Mouse (Mus musculus): ENCODE results near the gene Slc25a12.

Gene Slc25a12

DNA sequence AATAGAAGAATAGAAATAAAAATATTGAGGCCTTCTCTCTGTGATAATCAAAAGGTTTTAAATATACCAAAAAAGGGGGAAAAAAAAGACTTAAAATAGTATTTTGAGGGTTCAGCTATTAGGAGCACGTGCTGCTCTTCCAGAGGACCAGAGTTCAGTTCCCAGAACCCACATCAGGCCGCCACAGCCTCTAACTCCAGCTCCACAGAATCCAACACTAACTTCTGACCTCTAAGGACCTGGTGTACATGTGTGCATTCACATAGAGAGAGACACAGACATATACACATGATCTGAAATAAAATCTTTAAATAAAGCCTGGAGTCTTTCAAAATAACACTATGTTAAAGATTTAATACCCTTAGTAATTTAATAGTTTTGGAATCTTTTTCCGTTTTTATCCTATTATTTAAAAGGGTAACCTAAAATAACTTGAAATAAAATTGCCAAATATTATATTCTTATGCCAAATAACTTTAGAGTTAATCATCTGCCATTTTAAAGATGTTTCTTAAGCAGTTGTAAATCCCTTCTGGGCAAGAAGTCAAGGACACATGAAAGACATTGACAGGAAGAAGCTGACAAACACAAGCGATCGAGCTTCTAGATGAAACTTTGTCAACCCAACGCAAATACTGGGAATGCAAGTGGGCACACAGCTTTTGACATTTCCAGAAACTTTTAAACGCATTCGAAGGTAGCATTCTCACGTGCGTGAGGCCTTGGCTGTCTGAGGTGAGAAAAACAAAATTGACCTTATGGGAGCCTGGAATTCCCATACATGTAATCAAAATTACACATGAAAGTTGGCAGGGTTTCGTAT lies 16.4 kb downstream of the Slc25a12 start:
- in situ Hi-C loops (cut with MboI; ENCODE audit: unreplicated experiment in 2 of 2) = no loop called here

GRCm38 (mm10) chr2:71350181-71350580 lies 17.4 kb downstream of the Slc25a12 start:
- in situ Hi-C loops (cut with MboI; ENCODE audit: unreplicated experiment in 2 of 2) = no loop called here

GRCm38 (mm10) chr2:71349511-71349910 lies 18.0 kb downstream of the Slc25a12 start:
- in situ Hi-C loops (cut with MboI; ENCODE audit: unreplicated experiment in 2 of 2) = no loop called here

GRCm38 (mm10) chr2:71347732-71348490 lies 19.6 kb downstream of the Slc25a12 start:
- in situ Hi-C loops (cut with MboI; ENCODE audit: unreplicated experiment in 2 of 2) = no loop called here

DNA sequence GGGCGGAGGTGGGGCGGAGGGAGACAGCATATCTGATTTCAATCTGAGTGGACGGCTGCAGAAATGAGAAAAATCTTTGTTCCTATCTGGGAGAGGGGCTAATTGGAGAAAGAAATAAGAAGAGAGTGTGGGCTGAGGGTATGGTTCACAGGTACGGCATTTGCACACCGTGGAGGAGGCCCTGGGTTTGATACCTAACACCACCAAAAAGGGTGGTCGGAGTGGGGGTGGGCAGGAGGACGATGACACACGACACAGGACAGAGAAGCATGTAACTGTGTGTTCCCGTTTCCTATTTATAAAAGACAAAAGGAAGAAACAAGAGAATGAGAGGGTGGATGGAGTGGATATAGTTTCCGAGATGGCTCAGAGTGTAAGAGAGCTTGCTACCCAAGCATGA lies 20.4 kb downstream of the Slc25a12 start:
- in situ Hi-C loops (cut with MboI; ENCODE audit: unreplicated experiment in 2 of 2) = no loop called here

DNA sequence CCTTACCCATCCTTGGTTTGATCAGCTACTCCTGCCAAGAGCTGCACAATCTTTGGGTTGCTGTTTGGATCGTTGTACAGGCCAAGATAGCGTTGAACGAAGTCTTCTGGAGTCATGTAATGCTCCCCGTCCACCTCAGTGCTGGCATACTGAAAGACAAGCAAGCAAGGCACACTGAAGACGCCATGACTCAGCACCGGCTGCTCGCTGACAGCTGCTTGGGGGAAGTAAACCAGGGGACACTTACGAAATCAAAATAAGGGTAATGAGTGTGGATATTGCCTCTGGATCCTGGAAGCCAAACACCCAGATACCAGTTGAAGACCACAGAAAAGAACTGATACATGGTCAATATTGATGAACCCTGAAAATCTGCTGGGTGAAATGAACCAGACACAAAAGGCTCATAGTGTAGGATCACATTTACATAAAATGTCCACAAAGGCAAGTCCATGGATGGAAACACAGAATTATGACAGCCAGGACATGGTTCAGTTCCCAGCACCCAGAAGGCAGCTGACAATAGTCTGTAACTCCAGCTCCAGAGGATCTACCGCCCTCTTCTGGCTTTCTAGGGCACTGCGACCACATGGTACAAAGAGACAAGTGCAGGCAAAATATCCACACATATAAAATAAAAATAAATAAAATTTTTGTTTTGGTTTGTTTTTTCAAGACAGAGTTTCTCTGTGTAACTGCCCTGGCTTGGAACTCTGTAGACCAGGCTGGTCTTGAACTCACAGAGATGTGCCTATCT lies 23.5 kb downstream of the Slc25a12 start:
- in situ Hi-C loops (cut with MboI; ENCODE audit: unreplicated experiment in 2 of 2) = no loop called here

GRCm38 (mm10) chr2:71340126-71340525 lies 27.4 kb downstream of the Slc25a12 start:
- in situ Hi-C loops (cut with MboI; ENCODE audit: unreplicated experiment in 2 of 2) = no loop called here

GRCm38 (mm10) chr2:71338145-71338796 lies 29.3 kb downstream of the Slc25a12 start:
- in situ Hi-C loops (cut with MboI; ENCODE audit: unreplicated experiment in 2 of 2) = no loop called here

- in situ Hi-C loops (cut with MboI; ENCODE audit: unreplicated experiment in 2 of 2) = no loop called here
Measured at GRCm38 (mm10) chr2:71336631-71337030, 30.9 kb downstream of the Slc25a12 start.

DNA sequence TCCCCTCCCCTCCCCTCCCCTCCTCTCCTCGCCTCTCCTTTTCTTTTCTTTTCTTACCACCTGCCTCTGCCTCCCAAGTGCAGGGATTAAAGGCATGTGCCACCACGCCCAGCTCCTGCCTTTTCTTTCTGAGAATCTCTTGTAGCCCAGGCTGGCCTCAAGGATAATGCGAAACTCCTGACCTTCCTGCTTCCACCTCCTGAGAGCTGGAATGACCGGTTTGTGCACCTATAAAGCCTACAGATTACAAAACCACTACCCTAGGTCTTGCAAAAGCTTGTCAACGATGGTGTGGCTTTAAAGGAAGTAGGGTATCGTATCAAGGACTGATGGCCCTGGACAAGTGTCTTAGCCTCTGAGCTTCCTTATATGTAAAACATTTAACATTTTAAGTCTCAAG lies 31.3 kb downstream of the Slc25a12 start:
- in situ Hi-C loops (cut with MboI; ENCODE audit: unreplicated experiment in 2 of 2) = no loop called here

DNA sequence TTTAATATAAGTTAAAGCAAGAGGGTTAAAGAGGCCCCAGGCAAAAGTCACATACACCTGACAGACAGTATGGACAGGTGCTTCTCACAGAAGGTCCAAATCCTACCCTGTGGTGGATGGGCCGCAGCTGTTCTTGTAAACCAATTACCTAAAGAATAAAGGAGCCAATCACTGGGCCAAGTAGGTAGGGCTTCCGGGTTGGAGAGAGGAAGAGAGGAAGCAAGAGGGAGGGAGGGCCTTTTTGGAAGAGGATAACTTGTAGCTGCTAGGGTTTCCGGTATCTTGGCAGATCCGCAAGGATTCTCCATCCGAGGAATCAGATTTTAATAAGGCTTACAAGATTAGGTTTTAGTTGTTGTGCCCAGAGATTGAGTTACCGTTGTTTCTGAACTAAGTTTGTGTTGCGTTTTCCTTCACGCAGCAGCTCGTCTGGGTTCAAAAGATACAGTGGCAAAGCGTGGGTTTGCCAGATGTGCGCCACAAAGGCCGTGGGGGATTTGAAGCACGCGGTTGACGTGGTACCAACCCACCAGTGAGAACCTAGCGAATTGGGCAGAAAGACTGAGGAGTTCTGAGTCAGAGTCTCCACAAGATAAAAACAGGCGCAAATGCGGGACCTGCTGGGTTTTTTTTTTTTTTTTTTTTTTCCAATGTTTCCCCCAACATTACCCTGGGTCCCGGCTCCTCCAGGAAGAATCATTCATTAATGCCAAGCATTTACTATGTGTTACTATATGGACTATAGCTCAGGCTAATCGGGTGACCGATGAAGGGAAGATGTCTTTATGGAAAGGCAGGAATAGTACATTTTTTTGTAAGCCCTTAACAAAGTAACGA lies 33.3 kb downstream of the Slc25a12 start:
- in situ Hi-C loops (cut with MboI; ENCODE audit: unreplicated experiment in 2 of 2) = no loop called here

GRCm38 (mm10) chr2:71329761-71330160 lies 37.8 kb downstream of the Slc25a12 start:
- in situ Hi-C loops (cut with MboI; ENCODE audit: unreplicated experiment in 2 of 2) = no loop called here

DNA sequence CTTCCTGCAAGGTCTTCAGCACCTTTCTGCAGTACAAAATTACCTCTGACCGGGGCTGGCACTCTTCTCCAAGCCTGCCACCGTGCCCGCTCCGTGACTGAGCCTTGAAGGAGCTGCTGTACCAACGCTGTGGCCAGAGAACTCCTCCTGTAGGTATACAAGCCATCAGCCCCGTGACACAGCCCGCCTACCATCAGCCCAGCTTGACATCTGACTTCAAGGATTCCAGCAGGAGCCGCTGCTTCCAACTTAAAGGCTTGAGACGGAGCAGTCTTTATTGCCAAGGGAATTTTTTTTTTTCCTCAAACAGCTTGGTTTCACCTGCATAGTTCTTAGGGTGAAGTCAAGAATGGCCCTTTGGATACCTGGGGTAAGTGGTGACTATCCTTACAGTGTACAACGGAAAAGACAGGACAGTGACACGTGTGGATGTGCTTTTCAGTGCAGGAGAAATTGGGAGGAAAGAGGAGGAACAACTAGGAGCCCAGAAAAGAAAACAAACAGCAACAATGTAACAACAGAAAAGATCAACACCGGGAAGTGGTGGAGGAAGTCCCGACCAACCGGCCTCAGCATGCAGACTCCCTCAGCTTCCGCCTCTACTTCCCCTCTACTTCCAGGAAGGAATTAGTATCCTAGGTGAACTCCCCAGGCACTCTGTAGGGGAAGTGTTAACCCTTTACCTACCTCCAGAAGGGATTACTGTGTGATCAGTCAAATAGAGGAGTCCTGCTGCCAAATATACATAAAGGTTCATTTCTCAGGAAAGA lies 39.0 kb downstream of the Slc25a12 start:
- in situ Hi-C loops (cut with MboI; ENCODE audit: unreplicated experiment in 2 of 2) = no loop called here

GRCm38 (mm10) chr2:71327715-71328114 lies 39.8 kb downstream of the Slc25a12 start:
- in situ Hi-C loops (cut with MboI; ENCODE audit: unreplicated experiment in 2 of 2) = no loop called here

- in situ Hi-C loops (cut with MboI; ENCODE audit: unreplicated experiment in 2 of 2) = no loop called here
Measured at GRCm38 (mm10) chr2:71326766-71327464, 40.6 kb downstream of the Slc25a12 start.

GRCm38 (mm10) chr2:71323886-71324285 lies 43.7 kb downstream of the Slc25a12 start:
- in situ Hi-C loops (cut with MboI; ENCODE audit: unreplicated experiment in 2 of 2) = no loop called here

GRCm38 (mm10) chr2:71321486-71321885 lies 46.1 kb downstream of the Slc25a12 start:
- in situ Hi-C loops (cut with MboI; ENCODE audit: unreplicated experiment in 2 of 2) = no loop called here

DNA sequence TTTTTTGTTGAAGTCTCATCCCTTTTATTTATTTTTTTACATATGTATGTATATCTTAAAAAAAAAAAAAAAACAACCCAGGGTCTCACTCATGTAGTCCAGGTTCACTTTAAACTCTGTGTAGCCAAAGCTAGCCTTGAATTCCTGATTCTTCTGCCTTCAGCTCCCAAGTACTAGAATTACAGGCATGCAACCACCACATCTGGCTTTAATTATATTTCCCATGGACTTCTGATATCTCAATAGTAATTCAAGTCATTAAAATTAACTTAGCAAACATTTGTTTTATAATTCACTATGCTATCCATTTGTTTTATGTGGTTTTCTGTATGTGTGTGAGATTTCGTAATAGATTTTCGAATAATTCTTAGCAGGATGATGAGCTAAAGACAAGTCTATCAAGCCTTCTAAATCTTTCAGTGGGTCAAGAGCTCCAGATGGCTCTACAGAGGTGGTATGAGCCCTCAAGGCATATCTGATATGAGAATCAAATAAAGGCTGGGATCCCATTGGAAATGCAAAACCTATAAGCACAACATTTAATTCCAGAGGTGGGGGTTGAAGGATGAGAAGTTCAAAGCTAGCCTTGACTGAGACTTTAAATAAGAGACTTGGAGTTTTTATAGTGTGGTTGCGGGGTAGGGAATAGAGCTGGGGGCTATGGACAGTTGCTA lies 51.3 kb downstream of the Slc25a12 start:
- in situ Hi-C loops (cut with MboI; ENCODE audit: unreplicated experiment in 2 of 2) = no loop called here
